Mouse (Mus musculus) heart, adult 8-10 months (tissue): ENCODE measurements at regions not wholly inside any gene's neighbourhood (a gene's known extent, or its start where the extent isn't known, plus 50 kb on each side); places are given as distances from the start of the nearest gene placed in this dataset.
A peak's percentile ranks its signal among the peaks of the same experiment; 100 is the strongest.
"Not testable (repeated sequence)": the region's sequence is repeated elsewhere in the genome, so short reads cannot be mapped to it uniquely, and the experiment has no call there.

ENCODE experiments used
- DNase-seq: peaks from one replicate; pipeline ENCODE4 v3.0.0; 2022; ENCODE audit warnings: low spot score

- DNase-seq, result no peak
These were observed 600.4 kb downstream of the Crisp4 start for GRCm38 (mm10) chr1:17545311-17545710.

GRCm38 (mm10) chr1:17538160-17538559 is 607.5 kb downstream of the Crisp4 start:
- DNase-seq, result no peak

GRCm38 (mm10) chr1:17531291-17531690 is 614.4 kb downstream of the Crisp4 start:
- not testable (repeated sequence) for DNase-seq

- no peak for DNase-seq
These were observed 625.6 kb downstream of the Crisp4 start for GRCm38 (mm10) chr1:17520118-17520517.

GRCm38 (mm10) chr1:17506125-17507112 is 639.3 kb downstream of the Crisp4 start:
- DNase-seq, result no peak

- DNase-seq, result no peak
These were observed 652.1 kb downstream of the Crisp4 start for GRCm38 (mm10) chr1:17493596-17493995.

- DNase-seq, result not testable (repeated sequence)
These were observed 655.9 kb downstream of the Crisp4 start for GRCm38 (mm10) chr1:17489854-17490202.

- DNase-seq, result not testable (repeated sequence)
These were observed 656.4 kb downstream of the Crisp4 start for GRCm38 (mm10) chr1:17489192-17489853.

- no peak for DNase-seq
These were observed 694.4 kb downstream of the Crisp4 start for GRCm38 (mm10) chr1:17451204-17451866.

GRCm38 (mm10) chr1:17450715-17451114 is 695.0 kb downstream of the Crisp4 start:
- DNase-seq, result peak; percentile 8

- DNase-seq, result no peak
These were observed 695.4 kb downstream of the Crisp4 start for GRCm38 (mm10) chr1:17450295-17450694.

GRCm38 (mm10) chr1:17449291-17449690 is 696.4 kb downstream of the Crisp4 start:
- peak; percentile 16 for DNase-seq

- DNase-seq, result not testable (repeated sequence)
These were observed 711.6 kb downstream of the Crisp4 start for GRCm38 (mm10) chr1:17434064-17434463.

GRCm38 (mm10) chr1:17415958-17416357 is 729.7 kb downstream of the Crisp4 start:
- DNase-seq, result no peak

GRCm38 (mm10) chr1:17394893-17395292 is 750.8 kb downstream of the Crisp4 start:
- no peak for DNase-seq

- DNase-seq, result peak; percentile 16
These were observed 753.4 kb downstream of the Crisp4 start for GRCm38 (mm10) chr1:17392114-17392819.

- peak; percentile 17 for DNase-seq
These were observed 768.1 kb downstream of the Crisp4 start for GRCm38 (mm10) chr1:17377562-17377961.

- DNase-seq, result no peak
These were observed 797.4 kb downstream of the Crisp4 start for GRCm38 (mm10) chr1:17348271-17348670.

GRCm38 (mm10) chr1:17337827-17338226 is 807.9 kb downstream of the Crisp4 start:
- no peak for DNase-seq

- DNase-seq, result not testable (repeated sequence)
These were observed 834.3 kb downstream of the Crisp4 start for GRCm38 (mm10) chr1:17311392-17311791.

- DNase-seq, result not testable (repeated sequence)
These were observed 835.8 kb downstream of the Crisp4 start for GRCm38 (mm10) chr1:17309928-17310327.
